Mouse (Mus musculus) brain, embryonic 14.5 days (tissue): ENCODE measurements around the gene Upp2.

ENCODE experiments used
- CTCF ChIP-seq: fragments of 200-500 bp; IDR thresholded peaks from 2 replicates; pipeline ENCODE4 v1.5.1; 2012; ENCODE audit warnings: inconsistent platforms, mild to moderate bottlenecking, moderate library complexity, borderline replicate concordance; ENCODE audit not compliant: insufficient read depth, insufficient read length; ENCODE audit errors: extremely low read depth
- POLR2A ChIP-seq: fragments of 200-500 bp; IDR thresholded peaks from 2 replicates; pipeline ENCODE4 v1.6.1; 2012; ENCODE audit warnings: mild to moderate bottlenecking, inconsistent platforms, borderline replicate concordance; ENCODE audit not compliant: poor library complexity, insufficient read depth, insufficient read length, severe bottlenecking; ENCODE audit errors: extremely low read depth

DNA sequence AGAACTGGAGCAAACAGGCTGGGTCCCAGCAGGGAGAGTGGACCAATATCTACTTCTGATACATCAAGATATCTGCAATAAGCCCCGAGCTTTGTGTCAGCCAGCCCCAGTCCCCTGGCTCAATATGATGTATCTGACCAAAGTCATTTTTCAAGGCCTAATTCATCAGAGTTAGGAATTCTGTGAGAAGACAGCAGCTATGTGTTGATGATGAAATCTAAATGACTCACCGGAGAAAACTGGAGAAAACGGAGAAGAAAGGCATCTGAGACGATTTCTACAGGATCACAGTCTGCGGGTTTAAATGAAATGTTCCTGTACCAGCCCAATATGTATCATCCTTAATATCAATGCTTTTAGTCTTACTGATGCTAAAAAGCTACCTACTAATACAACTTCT is 228.3 kb downstream of the Upp2 start:
- no peak for TF ChIP-seq CTCF
- TF ChIP-seq POLR2A = no peak
